In the genomic region with DNA sequence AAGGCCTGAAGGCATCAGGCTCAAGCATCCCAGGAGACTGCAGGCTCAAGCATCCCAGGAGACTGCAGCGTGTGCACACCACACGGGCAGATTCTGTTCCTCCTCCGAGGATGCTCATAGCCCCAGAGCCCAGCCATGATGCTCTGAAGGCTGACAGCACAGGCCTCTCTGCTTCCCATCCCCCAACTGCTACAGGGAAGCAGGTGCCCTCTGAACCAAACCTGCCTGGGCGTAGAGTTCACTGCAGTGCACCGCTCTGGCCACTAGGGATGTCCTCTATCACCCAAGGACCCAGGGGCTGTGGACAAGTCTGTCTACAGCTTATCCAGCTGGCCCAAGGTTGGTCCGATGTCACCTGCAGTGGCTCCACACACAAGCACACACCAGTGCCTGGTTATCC, we compare ENCODE assay signal across 8 mouse cellular contexts. TPM values are rescaled to one million over a fixed set of nuclear protein-coding genes. Genes with fewer than 3 reads are reported as not detected.
A peak's percentile ranks its signal among the peaks of the same experiment; 100 is the strongest.
DNase-seq lines count a peak whose midpoint lies in the region; ATAC-seq lines count a peak whose summit lies in the region.

No protein-coding gene starts in this region.

- ATAC-seq in midbrain, embryonic 16.5 days = no peak
- peak; percentile 66 to 67 for ATAC-seq in hematopoietic stem cell, adult 5-6 weeks (replicated peaks in 1 of 2; ENCODE audit: insufficient read depth in 1 of 2, low FRiP score in 2 of 2, low TSS enrichment in 1 of 2, low read depth in 1 of 2, poor library complexity in 2 of 2, severe bottlenecking in 2 of 2)
- peak; percentile 51 for ATAC-seq in liver, embryonic 11.5 days (replicated peaks; ENCODE audit: low FRiP score)

- 39% methylated on average over 6 of the region's 6 CpGs for WGBS in midbrain, embryonic 10.5 days
- 37% methylated on average over 6 of the region's 6 CpGs for WGBS in midbrain, embryonic 16.5 days
- 55% methylated on average over 6 of the region's 6 CpGs for WGBS in liver, embryonic 11.5 days

- H3K4me3 ChIP-seq in midbrain, embryonic 10.5 days = no peak overlapping the region
- H3K4me3 ChIP-seq in midbrain, embryonic 16.5 days (ENCODE audit: low read depth, low read length) = no peak overlapping the region
- no peak overlapping the region for H3K4me3 ChIP-seq in liver, embryonic 11.5 days (ENCODE audit: low read depth, low read length)

- H3K36me3 ChIP-seq in midbrain, embryonic 10.5 days = peaks cover under 1% of the 10 kb centered on the region; the same call in 1 of the 2 replicates
- H3K36me3 ChIP-seq in midbrain, embryonic 16.5 days (ENCODE audit: control insufficient read depth, insufficient read depth, low read length) = no peaks in the 10 kb centered on the region
- peaks cover under 1% of the 10 kb centered on the region; the same call in 1 of the 2 replicates for H3K36me3 ChIP-seq in liver, embryonic 11.5 days (ENCODE audit: control insufficient read depth, insufficient read depth, low read length)

- H3K4me2 ChIP-seq in midbrain, embryonic 16.5 days (ENCODE audit: low read length) = no peak overlapping the region
- H3K4me2 ChIP-seq in liver, embryonic 11.5 days = no peak overlapping the region

- peak; percentile 45 for DNase-seq in midbrain, embryonic 10.5 days (ENCODE audit: low spot score)
- DNase-seq in cerebellum, adult 9-11 months = peak; percentile 70
- no peak for DNase-seq in liver, embryonic 11.5 days (ENCODE audit: low spot score)
- DNase-seq in naive thymus-derived CD4-positive, alpha-beta T cell, adult 2 months (ENCODE audit: low read depth) = peak; percentile 78
- DNase-seq in thymus, postnatal 4 days = peak; percentile 86
- no peak for DNase-seq in layer of hippocampus, adult 9-11 months

- no peak overlapping the region for H3K9ac ChIP-seq in midbrain, embryonic 16.5 days (ENCODE audit: low read depth, low read length)
- no peak overlapping the region for H3K9ac ChIP-seq in liver, embryonic 11.5 days (ENCODE audit: low read depth, low read length)

- H3K4me1 ChIP-seq in midbrain, embryonic 10.5 days = peaks cover 13% of the 10 kb centered on the region
- peaks cover 8% of the 10 kb centered on the region; the same call in 1 of the 2 replicates for H3K4me1 ChIP-seq in midbrain, embryonic 16.5 days (ENCODE audit: control insufficient read depth, insufficient read depth, low read length)
- H3K4me1 ChIP-seq in liver, embryonic 11.5 days (replicated peaks; ENCODE audit: control insufficient read depth, insufficient read depth, low read length) = peaks cover 11% of the 10 kb centered on the region

- no peaks in the 10 kb centered on the region for H3K9me3 ChIP-seq in midbrain, embryonic 10.5 days (replicated peaks)
- no peaks in the 10 kb centered on the region for H3K9me3 ChIP-seq in midbrain, embryonic 16.5 days (replicated peaks; ENCODE audit: control insufficient read depth, low read length, poor library complexity, severe bottlenecking)
- H3K9me3 ChIP-seq in liver, embryonic 11.5 days (ENCODE audit: control insufficient read depth, low read length) = no peaks in the 10 kb centered on the region

- no peak overlapping the region for H3K27ac ChIP-seq in midbrain, embryonic 10.5 days (replicated peaks)
- H3K27ac ChIP-seq in midbrain, embryonic 16.5 days (ENCODE audit: low read length) = no peak overlapping the region
- no peak overlapping the region for H3K27ac ChIP-seq in liver, embryonic 11.5 days (ENCODE audit: low read depth, low read length)

- H3K27me3 ChIP-seq in midbrain, embryonic 10.5 days (ENCODE audit: low read depth, poor library complexity, severe bottlenecking) = no peaks in the 10 kb centered on the region
- no peaks in the 10 kb centered on the region for H3K27me3 ChIP-seq in midbrain, embryonic 16.5 days (ENCODE audit: control insufficient read depth, insufficient read depth, low read depth, low read length)
- no peaks in the 10 kb centered on the region for H3K27me3 ChIP-seq in liver, embryonic 11.5 days (replicated peaks; ENCODE audit: control insufficient read depth, insufficient read depth, low read length)

RNA-seq across cellular contexts. Expression of gene Ralbp1, which starts 12.9 kb away (rescaled TPM):
- polyA plus RNA-seq in midbrain, embryonic 10.5 days (2016; fragmentation: Nextera tagmentation; extraction: Ambion mirVana) = 49.3 and 51.6 TPM in 2 replicates
- polyA plus RNA-seq in midbrain, embryonic 16.5 days (2015; fragmentation: Nextera tagmentation; extraction: Ambion mirVana) = 50.2 and 51.6 TPM in 2 replicates
- 101 and 125 TPM in 2 replicates for total RNA-seq in hematopoietic stem cell, adult 5-6 weeks (2017)
- polyA plus RNA-seq in liver, embryonic 11.5 days (2014; fragmentation: Nextera tagmentation; extraction: Ambion mirVana) = 48.7 and 55.2 TPM in 2 replicates

Comparison
In these comparisons a context has a peak if more than half of its experiments do, and no peak if none do; other contexts are left out.
1. DNase-seq: peak in midbrain, embryonic 10.5 days (single experiment), cerebellum, adult 9-11 months (single experiment), naive thymus-derived CD4-positive, alpha-beta T cell, adult 2 months (single experiment) and thymus, postnatal 4 days (single experiment); none in liver, embryonic 11.5 days (single experiment) and layer of hippocampus, adult 9-11 months (single experiment).